Mouse (Mus musculus): ENCODE measurements at regions not wholly inside any gene's neighbourhood (a gene's known extent, or its start where the extent isn't known, plus 50 kb on each side); places are given as distances from the start of the nearest gene placed in this dataset.

DNA sequence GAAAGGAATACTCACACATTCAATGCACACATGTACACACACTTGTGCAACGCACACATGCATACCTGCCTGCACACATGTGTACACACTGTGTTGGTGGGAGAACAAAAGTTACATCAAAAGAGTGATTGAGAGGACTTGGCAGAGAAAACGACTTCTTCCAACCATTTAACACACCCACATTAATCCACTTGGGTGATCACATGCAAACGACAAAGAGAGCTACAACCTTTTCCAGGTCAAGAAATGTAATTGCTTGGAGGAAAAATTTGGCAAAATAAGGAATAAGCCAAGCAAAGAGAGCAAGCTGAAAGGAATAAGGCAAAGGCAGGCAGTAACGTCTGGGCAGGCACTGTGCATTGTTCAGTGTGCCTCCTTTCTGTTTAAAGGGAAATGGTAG lies 67.3 kb downstream of the C1d start:
- DNase-seq (ENCODE audit: low read depth, low spot score) = no peak

- no peak for DNase-seq (ENCODE audit: low read depth, low spot score)
Observed at GRCm38 (mm10) chr11:17325731-17326646, 68.6 kb downstream of the C1d start.

DNA sequence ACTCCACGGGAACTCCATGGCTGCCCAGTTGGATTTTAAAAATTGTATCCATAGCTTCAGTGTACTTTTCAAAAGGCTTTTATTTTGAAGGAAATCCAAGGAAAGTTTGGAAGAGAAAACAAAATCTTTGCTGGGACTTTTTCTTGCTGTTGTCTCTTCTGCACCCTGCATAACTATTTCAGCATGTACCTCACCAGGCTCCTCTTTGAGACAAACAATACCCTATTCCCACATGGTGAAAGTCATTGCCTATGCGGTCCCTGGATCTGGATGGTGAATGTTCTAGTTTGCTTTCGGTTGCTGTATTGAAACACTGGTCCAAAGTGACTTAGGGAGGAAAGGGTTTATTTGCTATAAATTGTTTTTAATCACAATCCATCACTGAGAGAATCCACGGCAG lies 69.3 kb downstream of the C1d start:
- DNase-seq (ENCODE audit: low read depth, low spot score) = no peak

GRCm38 (mm10) chr11:17351476-17351875 lies 94.1 kb downstream of the C1d start:
- DNase-seq (ENCODE audit: low read depth, low spot score) = no peak

GRCm38 (mm10) chr11:17352148-17353130 lies 95.1 kb downstream of the C1d start:
- DNase-seq (ENCODE audit: low read depth, low spot score) = no peak

GRCm38 (mm10) chr11:17359698-17360254 lies 102.4 kb downstream of the C1d start:
- DNase-seq (ENCODE audit: low read depth, low spot score) = no peak

GRCm38 (mm10) chr11:17377859-17378258 lies 120.5 kb downstream of the C1d start:
- no peak for DNase-seq (ENCODE audit: low read depth, low spot score)

DNA sequence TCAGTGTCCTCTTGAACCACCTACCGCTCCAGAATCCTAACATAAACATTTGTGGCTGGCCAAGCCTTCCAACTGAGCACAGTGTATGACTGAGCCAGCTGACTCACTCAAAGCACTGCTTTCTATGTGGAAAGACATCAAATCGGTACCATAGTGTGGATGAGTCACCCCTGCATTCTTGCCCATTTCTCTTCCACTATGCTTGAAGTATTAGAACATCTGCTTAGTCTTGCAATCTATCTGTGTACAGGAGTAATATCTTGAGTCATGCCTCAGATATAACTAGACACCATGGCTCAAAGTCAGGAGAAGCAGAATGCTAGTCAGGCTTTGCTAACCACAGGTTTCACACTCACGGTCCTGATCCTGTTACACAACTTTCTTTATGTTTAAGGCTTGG lies 129.4 kb downstream of the C1d start:
- no peak for DNase-seq (ENCODE audit: low read depth, low spot score)

DNA sequence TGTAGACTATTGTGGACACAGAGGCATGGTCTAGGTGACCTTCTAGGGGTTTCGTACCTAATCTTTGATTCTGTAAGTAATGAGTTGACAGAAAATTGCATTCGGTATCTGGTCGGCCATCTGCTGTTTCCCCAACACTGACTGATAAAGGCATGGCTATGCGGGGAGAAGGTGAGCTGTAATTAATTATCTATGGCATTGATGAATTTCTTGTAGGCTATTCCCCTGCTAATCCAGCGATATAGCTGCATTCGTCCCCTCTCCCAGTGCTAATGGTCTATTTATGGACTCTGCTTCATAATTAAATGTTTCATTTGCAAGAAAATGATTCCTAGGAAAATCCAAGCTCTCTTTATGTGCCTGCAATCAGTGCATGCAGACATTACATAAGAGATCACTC lies 136.5 kb downstream of the C1d start:
- no peak for DNase-seq (ENCODE audit: low read depth, low spot score)

DNA sequence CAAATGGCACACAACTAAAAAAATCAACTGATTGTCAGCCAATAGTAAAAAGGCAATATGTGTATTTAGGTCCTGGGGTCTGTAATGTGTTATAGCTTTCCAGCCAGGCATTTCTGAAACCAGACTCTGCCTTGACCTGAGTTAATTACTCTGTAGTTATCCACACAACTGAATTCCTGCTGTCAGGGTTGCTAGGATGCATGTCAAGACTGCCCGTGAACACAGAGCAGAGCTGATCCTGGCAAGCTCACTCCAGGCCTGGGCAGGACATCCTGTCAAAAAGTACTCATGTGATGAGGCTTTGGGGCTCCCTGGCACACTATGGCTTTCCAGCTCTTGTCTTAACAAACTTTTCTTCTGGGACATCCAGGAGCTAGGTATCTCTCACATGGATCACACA lies 157.2 kb downstream of the C1d start:
- DNase-seq (ENCODE audit: low read depth, low spot score) = no peak

DNA sequence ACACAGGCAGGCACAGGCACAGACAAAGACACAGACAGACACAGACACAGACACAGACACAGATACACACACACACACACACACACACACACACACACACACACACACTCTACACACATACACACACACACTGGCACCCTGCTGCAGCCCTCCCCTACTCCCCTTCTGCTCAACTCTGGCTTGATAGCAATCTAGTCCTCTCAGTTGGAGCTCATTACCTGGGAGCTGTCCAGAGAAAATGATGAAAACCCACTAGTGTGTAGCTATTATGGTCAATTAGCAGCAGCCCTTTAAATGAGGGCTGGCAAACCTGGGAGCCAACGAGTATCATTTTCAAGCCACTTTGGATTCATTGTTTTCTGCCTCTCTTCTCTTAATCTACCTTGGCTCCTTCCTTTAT lies 157.8 kb downstream of the C1d start:
- no peak for DNase-seq (ENCODE audit: low read depth, low spot score)

GRCm38 (mm10) chr11:17417656-17418289 lies 160.4 kb downstream of the C1d start:
- no peak for DNase-seq (ENCODE audit: low read depth, low spot score)

DNA sequence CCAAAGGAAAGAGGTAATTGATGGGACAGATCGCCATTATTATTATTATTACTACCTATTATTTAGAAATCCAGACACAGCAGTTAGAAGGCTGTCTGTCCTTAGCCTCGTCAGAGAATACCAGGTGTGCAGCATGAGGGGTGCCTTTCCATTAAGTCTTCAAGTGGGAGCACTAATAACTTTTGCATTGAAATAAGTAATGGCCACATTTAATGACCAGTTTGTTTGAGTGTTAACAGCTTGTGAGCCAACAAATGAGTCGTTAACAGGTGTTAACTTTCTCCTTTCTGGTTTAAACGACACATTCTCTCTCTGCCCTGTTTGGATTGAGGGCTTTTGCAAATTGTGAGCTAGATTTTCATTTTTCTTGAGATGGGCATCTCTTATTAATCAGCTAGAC lies 184.8 kb downstream of the C1d start:
- no peak for DNase-seq (ENCODE audit: low read depth, low spot score)

DNA sequence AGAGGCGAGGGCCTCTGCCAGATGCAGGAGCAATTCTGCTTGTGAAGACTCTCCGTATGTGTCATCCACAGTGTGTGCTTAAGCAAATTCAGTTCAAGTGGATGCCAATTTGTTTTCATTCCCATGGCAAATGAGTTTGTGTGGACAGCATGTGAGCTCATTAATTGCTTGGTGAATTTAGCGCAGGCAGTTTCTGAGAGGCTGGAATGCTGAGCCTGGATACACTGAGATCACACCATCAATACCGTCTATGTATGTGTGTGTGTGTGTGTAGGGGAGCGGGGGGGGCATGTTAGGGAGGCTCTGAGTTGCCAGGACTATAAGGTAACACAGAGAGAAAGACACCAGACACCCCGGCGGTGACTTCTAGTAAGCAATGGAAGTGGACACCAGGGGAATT lies 191.9 kb downstream of the C1d start:
- DNase-seq (ENCODE audit: low read depth, low spot score) = no peak

DNA sequence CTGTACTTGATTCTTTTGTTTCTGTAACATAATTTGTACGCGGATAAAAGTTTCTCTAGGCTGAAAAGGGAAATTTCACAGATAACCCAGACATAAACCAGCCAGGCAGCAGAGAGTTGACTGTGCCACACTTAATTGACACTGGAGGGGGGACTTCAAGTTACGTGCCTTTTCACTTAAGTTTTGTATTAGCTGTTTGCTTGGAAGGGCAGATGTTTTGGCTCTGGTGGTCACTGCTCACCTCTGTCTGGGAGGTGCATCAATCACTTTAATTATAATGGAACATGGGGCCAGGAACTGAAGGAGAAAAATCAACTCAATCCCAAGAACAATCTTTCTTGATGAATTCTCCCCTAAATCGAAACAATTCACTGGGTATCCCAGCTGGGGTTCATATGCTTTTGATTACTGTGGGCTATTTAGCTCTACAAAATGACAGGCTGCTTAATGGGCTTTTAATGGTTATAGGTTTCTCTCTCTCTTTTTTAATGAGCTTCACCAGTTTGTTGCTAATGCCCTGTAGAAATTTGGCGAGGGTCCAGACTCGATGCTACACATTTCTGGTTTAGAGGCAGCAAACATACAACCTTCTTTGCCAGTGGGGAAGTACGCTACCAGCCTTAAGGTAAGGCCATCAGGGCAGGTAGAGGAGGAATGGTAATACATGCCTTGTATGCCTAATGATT lies 193.1 kb downstream of the C1d start:
- no peak for DNase-seq (ENCODE audit: low read depth, low spot score)

- no peak for DNase-seq (ENCODE audit: low read depth, low spot score)
Observed at GRCm38 (mm10) chr11:17451451-17451850, 194.1 kb downstream of the C1d start.

GRCm38 (mm10) chr11:17453530-17453929 lies 196.2 kb downstream of the C1d start:
- DNase-seq (ENCODE audit: low read depth, low spot score) = no peak

DNA sequence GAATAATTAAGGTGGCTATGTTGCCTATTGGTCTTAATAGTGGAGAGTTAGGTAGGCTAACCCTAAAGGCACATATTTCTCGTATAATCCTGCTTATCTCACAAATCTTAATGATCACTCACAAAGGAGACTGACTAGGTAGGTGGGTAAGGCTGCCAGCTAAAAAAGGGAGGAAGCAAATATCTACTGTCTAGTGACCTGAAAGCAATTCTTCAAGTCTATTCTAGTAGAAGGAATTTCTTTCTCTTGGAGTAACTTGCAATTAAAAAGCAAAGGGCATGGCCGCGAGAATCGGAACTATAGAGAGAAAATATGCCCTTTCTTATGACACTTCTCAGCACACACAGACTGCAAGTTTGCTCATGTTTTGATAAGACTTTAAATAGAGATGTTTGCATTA lies 201.6 kb downstream of the C1d start:
- DNase-seq (ENCODE audit: low read depth, low spot score) = no peak

- DNase-seq (ENCODE audit: low read depth, low spot score) = peak; percentile 21
Observed at GRCm38 (mm10) chr11:17460024-17460919, 202.9 kb downstream of the C1d start.

DNA sequence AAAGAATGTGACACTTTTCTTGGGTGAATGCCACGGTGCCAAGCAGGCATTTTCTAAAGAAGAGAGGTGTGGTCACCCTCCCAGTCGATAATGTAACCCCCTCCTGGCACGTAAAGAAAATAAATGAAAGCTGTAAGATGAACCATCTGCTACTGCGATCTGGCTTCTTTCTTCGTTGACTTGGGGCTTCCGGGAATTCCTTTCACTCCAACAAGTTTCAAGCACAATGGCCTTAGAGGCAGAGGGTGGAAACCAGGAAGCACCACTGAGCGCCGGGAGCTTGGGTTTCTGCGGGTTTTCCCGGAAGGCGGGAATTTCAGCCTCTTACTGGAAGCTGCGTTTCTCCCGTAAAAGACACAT lies 203.5 kb downstream of the C1d start:
- DNase-seq (ENCODE audit: low read depth, low spot score) = no peak

Data from retina, postnatal 7 days (tissue).